Mouse (Mus musculus): ENCODE data around the gene Igfbp4.

DNA sequence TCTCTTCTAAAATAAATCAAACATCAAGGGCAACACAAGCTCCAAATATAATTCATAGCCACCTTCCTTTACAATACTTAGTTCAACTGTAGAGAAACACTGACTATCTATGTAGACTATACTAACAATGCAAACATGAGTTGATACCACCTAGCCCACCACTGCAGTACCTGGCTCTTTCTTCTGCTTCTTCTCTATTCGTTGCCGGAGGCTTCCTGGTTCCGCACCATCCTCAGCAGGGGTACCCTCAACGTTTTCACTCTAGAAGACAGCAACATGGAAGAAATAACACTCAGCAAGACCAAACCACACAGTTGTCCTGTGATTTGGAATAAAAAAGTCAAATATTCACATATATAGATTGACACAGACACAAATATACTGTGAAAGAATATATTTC, 43.4 kb upstream of the Igfbp4 start:
- TF ChIP-seq POLR2A (IDR thresholded peaks at IDR 0.05; ENCODE audit: low read depth, low read length) (no peak), CTCF (IDR thresholded peaks at IDR 0.05; ENCODE audit: borderline replicate concordance, insufficient read depth, low read length) (no peak)
